Mouse (Mus musculus): ENCODE results near the gene Cldn2.

- no peak for TF ChIP-seq POLR2A (IDR thresholded peaks at IDR 0.05; ENCODE audit: extremely low read depth, insufficient read depth, low read length)
- TF ChIP-seq CTCF (IDR thresholded peaks at IDR 0.05; ENCODE audit: low read depth, low read length), result no peak
Measured at GRCm38 (mm10) chrX:139781563-139781962, 19.1 kb upstream of the Cldn2 start.
